Mouse (Mus musculus) testis, adult 2 months (tissue): ENCODE data around the gene Lpar1.

ENCODE experiments used
- CTCF ChIP-seq: fragments of 200-500 bp; IDR thresholded peaks from 2 replicates; pipeline ENCODE4 v1.5.1; 2012; ENCODE audit warnings: low read depth, mild to moderate bottlenecking, inconsistent platforms, low read length, moderate library complexity; ENCODE audit not compliant: control insufficient read depth, insufficient read depth, insufficient replicate concordance
- POLR2A ChIP-seq: fragments of 200-500 bp; IDR thresholded peaks from 2 replicates; pipeline ENCODE4 v1.6.1; 2012; ENCODE audit warnings: low read depth, mild to moderate bottlenecking, inconsistent platforms, low read length, moderate library complexity; ENCODE audit not compliant: control insufficient read depth

- TF ChIP-seq CTCF (no peak), POLR2A (no peak)
Observed at GRCm38 (mm10) chr4:58448825-58449224, 104.9 kb downstream of the Lpar1 start.
